7 mouse cellular contexts compared by ENCODE assay signal in the genomic region with DNA sequence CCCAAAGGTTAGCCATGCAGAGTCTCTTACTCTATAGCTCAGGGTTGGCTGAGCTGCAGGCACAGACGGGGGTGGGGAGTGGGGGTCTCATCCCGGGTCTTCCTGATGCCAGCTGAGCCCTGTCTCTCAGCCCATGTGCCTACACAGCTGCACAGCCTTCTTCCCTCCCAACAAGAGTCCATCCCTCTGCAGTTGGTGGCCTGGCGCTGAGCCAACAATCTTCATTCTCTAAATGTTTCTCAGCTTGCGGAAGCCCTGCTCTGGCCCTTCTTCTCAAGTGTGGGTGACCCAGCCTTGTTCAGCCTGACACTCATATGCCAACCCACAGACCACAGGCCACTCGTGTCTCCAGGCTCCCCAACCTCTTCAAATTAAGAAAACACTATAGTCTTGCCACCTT.
DNase-seq lines count a peak whose midpoint lies in the region; ATAC-seq and TF ChIP-seq lines count a peak whose summit lies in the region.

No protein-coding gene starts in this region.

- no peaks in the 10 kb centered on the region for H3K9me3 ChIP-seq in neural tube, embryonic 13.5 days
- H3K9me3 ChIP-seq in forebrain, postnatal 0 days (ENCODE audit: low read length) = no peaks in the 10 kb centered on the region
- no peaks in the 10 kb centered on the region for H3K9me3 ChIP-seq in hindbrain, embryonic 15.5 days
- no peaks in the 10 kb centered on the region for H3K9me3 ChIP-seq in lung, embryonic 15.5 days

- WGBS in neural tube, embryonic 13.5 days = 45% methylated on average over 5 of the region's 5 CpGs
- WGBS in forebrain, postnatal 0 days = 46% methylated on average over 5 of the region's 5 CpGs
- WGBS in hindbrain, embryonic 15.5 days = 48% methylated on average over 5 of the region's 5 CpGs
- 30% methylated on average over 5 of the region's 5 CpGs for WGBS in lung, embryonic 15.5 days

- H3K36me3 ChIP-seq in neural tube, embryonic 13.5 days = no peaks in the 10 kb centered on the region
- H3K36me3 ChIP-seq in forebrain, postnatal 0 days (ENCODE audit: insufficient read depth) = no peaks in the 10 kb centered on the region
- H3K36me3 ChIP-seq in hindbrain, embryonic 15.5 days = no peaks in the 10 kb centered on the region
- H3K36me3 ChIP-seq in lung, embryonic 15.5 days = no peaks in the 10 kb centered on the region

- no peak overlapping the region; the same call in 1 of the 2 replicates for H3K27ac ChIP-seq in neural tube, embryonic 13.5 days (replicated peaks)
- H3K27ac ChIP-seq in forebrain, postnatal 0 days (ENCODE audit: low read depth, low read length) = no peak overlapping the region
- H3K27ac ChIP-seq in hindbrain, embryonic 15.5 days (replicated peaks) = no peak overlapping the region
- H3K27ac ChIP-seq in lung, embryonic 15.5 days = peak overlapping the region; percentile 17; the same call in 1 of the 2 replicates

- H3K9ac ChIP-seq in neural tube, embryonic 13.5 days = no peak overlapping the region
- no peak overlapping the region for H3K9ac ChIP-seq in forebrain, postnatal 0 days
- no peak overlapping the region for H3K9ac ChIP-seq in hindbrain, embryonic 15.5 days
- no peak overlapping the region for H3K9ac ChIP-seq in lung, embryonic 15.5 days

- no peak overlapping the region for H3K4me2 ChIP-seq in neural tube, embryonic 13.5 days
- H3K4me2 ChIP-seq in forebrain, postnatal 0 days (ENCODE audit: low read depth) = no peak overlapping the region
- H3K4me2 ChIP-seq in hindbrain, embryonic 15.5 days = no peak overlapping the region
- no peak overlapping the region for H3K4me2 ChIP-seq in lung, embryonic 15.5 days

- no peak overlapping the region for H3K4me3 ChIP-seq in neural tube, embryonic 13.5 days
- H3K4me3 ChIP-seq in forebrain, postnatal 0 days (ENCODE audit: low read depth, low read length) = no peak overlapping the region
- no peak overlapping the region for H3K4me3 ChIP-seq in hindbrain, embryonic 15.5 days
- H3K4me3 ChIP-seq in lung, embryonic 15.5 days = no peak overlapping the region

- peak; percentile 65 for ATAC-seq in neural tube, embryonic 13.5 days (ENCODE audit: low read depth)
- ATAC-seq in forebrain, postnatal 0 days = peak; percentile 64
- 0 out of 2 replicates have a peak, but pooled peaks have one; percentile 35 for ATAC-seq in hindbrain, embryonic 15.5 days (ENCODE audit: low FRiP score, low read depth)
- peak; percentile 81 for ATAC-seq in lung, embryonic 15.5 days (ENCODE audit: borderline replicate concordance, extremely low read depth, low FRiP score, low TSS enrichment)

- no peaks in the 10 kb centered on the region for H3K27me3 ChIP-seq in neural tube, embryonic 13.5 days
- no peaks in the 10 kb centered on the region for H3K27me3 ChIP-seq in forebrain, postnatal 0 days (ENCODE audit: insufficient read depth, low read length)
- H3K27me3 ChIP-seq in hindbrain, embryonic 15.5 days = no peaks in the 10 kb centered on the region
- H3K27me3 ChIP-seq in lung, embryonic 15.5 days = no peaks in the 10 kb centered on the region

- TF ChIP-seq CTCF in forebrain, postnatal 0 days (IDR thresholded peaks at IDR 0.05; ENCODE audit: low read depth) = peak; percentile 19; the same call in 1 of the 2 replicates

- no peak for DNase-seq in neural tube, embryonic 10.5 days (ENCODE audit: extremely low spot score, low spot score)
- peak; percentile 49 for DNase-seq in forebrain, postnatal 0 days
- DNase-seq in ovary, postnatal 36 days (ENCODE audit: low spot score) = no peak
- DNase-seq in ovary, postnatal 14 days (ENCODE audit: low spot score) = no peak

- H3K4me1 ChIP-seq in neural tube, embryonic 13.5 days (replicated peaks) = peaks cover 41% of the 10 kb centered on the region
- H3K4me1 ChIP-seq in forebrain, postnatal 0 days (ENCODE audit: insufficient read depth) = peaks cover 20% of the 10 kb centered on the region
- H3K4me1 ChIP-seq in hindbrain, embryonic 15.5 days (replicated peaks) = peaks cover 38% of the 10 kb centered on the region
- H3K4me1 ChIP-seq in lung, embryonic 15.5 days = peaks cover 23% of the 10 kb centered on the region
